Comparison of ENCODE assay signal across 8 mouse cellular contexts in the genomic region with DNA sequence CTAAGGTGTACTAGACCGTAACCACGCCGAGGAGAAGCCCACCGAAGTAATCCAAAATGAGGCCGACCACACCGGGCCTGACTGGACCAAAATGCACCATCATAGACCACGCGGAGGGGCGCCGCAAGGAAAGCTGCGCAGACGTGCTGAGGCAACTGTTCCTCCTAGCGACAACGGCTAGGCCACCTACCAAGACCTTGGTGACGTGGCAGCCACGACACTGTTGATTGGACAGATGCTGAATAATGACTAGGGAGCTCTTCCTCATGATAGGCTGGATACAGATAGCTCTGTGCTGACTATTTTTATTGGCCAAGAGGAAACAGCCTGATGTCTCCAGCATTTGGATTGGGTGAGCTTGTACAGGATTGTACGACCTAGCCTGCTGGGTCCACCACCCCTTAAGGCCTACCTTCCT.
A peak's percentile ranks its signal among the peaks of the same experiment; 100 is the strongest.
DNase-seq lines count a peak whose midpoint lies in the region; ATAC-seq and TF ChIP-seq lines count a peak whose summit lies in the region.

No protein-coding gene starts in this region.

- peaks cover 0 to 2% of the 10 kb centered on the region in 2 experiments; a peak in 3 of 4 replicates for H3K4me1 ChIP-seq in MEL (ENCODE audit: control insufficient read depth in 1 of 2, insufficient read depth in 2 of 2, low read length in 2 of 2)
- no peaks in the 10 kb centered on the region for H3K4me1 ChIP-seq in cerebellum, adult 2 months (ENCODE audit: control insufficient read depth, insufficient read depth, low read length)
- H3K4me1 ChIP-seq in forebrain, postnatal 0 days (ENCODE audit: insufficient read depth), result 0 out of 2 replicates have a peak, but pooled peaks cover 5% of the 10 kb centered on the region
- peaks cover 23% of the 10 kb centered on the region for H3K4me1 ChIP-seq in lung, embryonic 15.5 days

- no peaks in the 10 kb centered on the region for H3K9me3 ChIP-seq in MEL (replicated peaks; ENCODE audit: insufficient read depth, low read length)
- no peaks in the 10 kb centered on the region for H3K9me3 ChIP-seq in forebrain, postnatal 0 days (ENCODE audit: low read length)
- H3K9me3 ChIP-seq in lung, embryonic 15.5 days, result no peaks in the 10 kb centered on the region

- no peak for TF ChIP-seq EP300 in MEL (IDR thresholded peaks at IDR 0.05; ENCODE audit: low read depth in 1 of 2, low read length in 2 of 2)

- peak overlapping the region; percentile 79 for H3K27ac ChIP-seq in MEL (ENCODE audit: control insufficient read depth, low read depth, low read length)
- H3K27ac ChIP-seq in cerebellum, adult 2 months (ENCODE audit: insufficient read depth, low read length), result peak overlapping the region; percentile 32; the same call in 1 of the 2 replicates
- peak overlapping the region; percentile 73 for H3K27ac ChIP-seq in forebrain, postnatal 0 days (ENCODE audit: low read depth, low read length)
- peak overlapping the region; percentile 68 for H3K27ac ChIP-seq in lung, embryonic 15.5 days

- H3K4me2 ChIP-seq in forebrain, postnatal 0 days (ENCODE audit: low read depth), result peak overlapping the region; percentile 53
- H3K4me2 ChIP-seq in lung, embryonic 15.5 days, result peak overlapping the region; percentile 48

- DNase-seq in MEL (ENCODE audit: low read depth, low spot score), result peak; percentile 96
- peak; percentile 88 to 95 for DNase-seq in cerebellum, adult 2 months
- peak; percentile 95 for DNase-seq in forebrain, postnatal 0 days
- DNase-seq in heart, postnatal 4 days, result peak; percentile 90
- DNase-seq in layer of hippocampus, adult 8-10 months (ENCODE audit: low spot score in 2 of 2), result peak; percentile 97 to 98
- DNase-seq in ovary, adult 18-20 months (ENCODE audit: low spot score), result peak; percentile 88
- DNase-seq in thymus, postnatal 0 days (ENCODE audit: low spot score), result peak; percentile 93

- H3K27me3 ChIP-seq in MEL (ENCODE audit: control insufficient read depth in 1 of 2, insufficient read depth in 2 of 2, low read length in 2 of 2), result no peaks in the 10 kb centered on the region
- no peaks in the 10 kb centered on the region for H3K27me3 ChIP-seq in cerebellum, adult 2 months (ENCODE audit: control insufficient read depth, insufficient read depth, low read length)
- no peaks in the 10 kb centered on the region for H3K27me3 ChIP-seq in forebrain, postnatal 0 days (ENCODE audit: insufficient read depth, low read length)
- H3K27me3 ChIP-seq in lung, embryonic 15.5 days, result no peaks in the 10 kb centered on the region

- H3K79me2 ChIP-seq in MEL (ENCODE audit: control insufficient read depth, insufficient read depth, low read length, poor library complexity), result peaks cover 38% of the 10 kb centered on the region

- peak; percentile 37 to 92; a peak in 3 of 4 replicates for TF ChIP-seq POLR2A in MEL (IDR thresholded peaks at IDR 0.05; ENCODE audit: control insufficient read depth in 1 of 2, insufficient read depth in 1 of 2, low read depth in 1 of 2, low read length in 2 of 2, poor library complexity in 1 of 2)
- TF ChIP-seq POLR2A in cerebellum, adult 2 months (IDR thresholded peaks at IDR 0.05; ENCODE audit: borderline replicate concordance, insufficient read depth, low read length), result peak; percentile 91

- H3K4me3 ChIP-seq in MEL (ENCODE audit: control insufficient read depth in 1 of 2, insufficient read depth in 1 of 2, low read depth in 2 of 2, low read length in 2 of 2), result peak overlapping the region; percentile 80 to 84
- H3K4me3 ChIP-seq in cerebellum, adult 2 months (replicated peaks; ENCODE audit: insufficient read depth, low read depth, low read length), result peak overlapping the region; percentile 86
- peak overlapping the region; percentile 46 for H3K4me3 ChIP-seq in forebrain, postnatal 0 days (ENCODE audit: low read depth, low read length)
- H3K4me3 ChIP-seq in lung, embryonic 15.5 days, result peak overlapping the region; percentile 52

- ATAC-seq in forebrain, postnatal 0 days, result peak; percentile 99
- peak; percentile 98 for ATAC-seq in lung, embryonic 15.5 days (ENCODE audit: borderline replicate concordance, extremely low read depth, low FRiP score, low TSS enrichment)

- no peak for TF ChIP-seq CTCF in MEL (IDR thresholded peaks at IDR 0.05 in 2 of 3, conservative IDR thresholded peaks at IDR 0.05 in 1 of 3; ENCODE audit: control insufficient read depth in 1 of 3, insufficient read depth in 1 of 3, low read depth in 2 of 3, low read length in 3 of 3, poor library complexity in 1 of 3, severe bottlenecking in 1 of 3)
- TF ChIP-seq CTCF in cerebellum, adult 2 months (IDR thresholded peaks at IDR 0.05; ENCODE audit: borderline replicate concordance, insufficient read depth, low read depth, low read length), result no peak
- TF ChIP-seq CTCF in forebrain, postnatal 0 days (IDR thresholded peaks at IDR 0.05; ENCODE audit: low read depth), result 0 out of 2 replicates have a peak, but pooled peaks have one; percentile 12

- peak overlapping the region; percentile 82 for H3K9ac ChIP-seq in MEL (ENCODE audit: control insufficient read depth, low read depth, low read length, poor library complexity, severe bottlenecking)
- peak overlapping the region; percentile 52 for H3K9ac ChIP-seq in forebrain, postnatal 0 days
- H3K9ac ChIP-seq in lung, embryonic 15.5 days, result peak overlapping the region; percentile 54

- no peak for TF ChIP-seq RAD21 in MEL (IDR thresholded peaks at IDR 0.05; ENCODE audit: low read depth, low read length)

- WGBS in cerebellum, adult 2 months, result 52% methylated on average over 17 of the region's 17 CpGs
- WGBS in forebrain, postnatal 0 days, result 44% methylated on average over 17 of the region's 17 CpGs
- WGBS in lung, embryonic 15.5 days, result 59% methylated on average over 17 of the region's 17 CpGs

- H3K36me3 ChIP-seq in MEL (ENCODE audit: control insufficient read depth in 1 of 2, insufficient read depth in 2 of 2, low read length in 2 of 2), result peaks cover 2 to 6% of the 10 kb centered on the region in 2 experiments
- no peaks in the 10 kb centered on the region for H3K36me3 ChIP-seq in forebrain, postnatal 0 days (ENCODE audit: insufficient read depth)
- no peaks in the 10 kb centered on the region for H3K36me3 ChIP-seq in lung, embryonic 15.5 days

TF ChIP-seq in MEL, 35 proteins besides CTCF, POLR2A, EP300 and RAD21:
- no peak for TF ChIP-seq MYB (IDR thresholded peaks at IDR 0.05; ENCODE audit: low read depth, low read length)
- peak; percentile 93; the same call in 1 of the 2 replicates for TF ChIP-seq GABPA (IDR thresholded peaks at IDR 0.05; ENCODE audit: low read depth, low read length)
- TF ChIP-seq ZKSCAN1 (IDR thresholded peaks at IDR 0.05; ENCODE audit: low read depth, low read length), result no peak
- TF ChIP-seq POLR2AphosphoS2 (IDR thresholded peaks at IDR 0.05; ENCODE audit: low read length), result peak; percentile 80; the same call in 1 of the 2 replicates
- no peak for TF ChIP-seq CHD1 (IDR thresholded peaks at IDR 0.05; ENCODE audit: low read depth, low read length)
- peak; percentile 87; the same call in 1 of the 2 replicates for TF ChIP-seq MYC (IDR thresholded peaks at IDR 0.05; ENCODE audit: low read depth, low read length)
- peak; percentile 71 for TF ChIP-seq HCFC1 (IDR thresholded peaks at IDR 0.05; ENCODE audit: low read depth, low read length)
- no peak for TF ChIP-seq TAL1 (IDR thresholded peaks at IDR 0.05; ENCODE audit: low read length)
- TF ChIP-seq USF1 (IDR thresholded peaks at IDR 0.05; ENCODE audit: low read depth, low read length), result no peak
- TF ChIP-seq RCOR1 (IDR thresholded peaks at IDR 0.05; ENCODE audit: low read depth, low read length), result no peak
- peak; percentile 33; the same call in 1 of the 2 replicates for TF ChIP-seq GATA1 (IDR thresholded peaks at IDR 0.05; ENCODE audit: low read depth, low read length)
- peak; percentile 75; the same call in 1 of the 2 replicates for TF ChIP-seq ZMIZ1 (IDR thresholded peaks at IDR 0.05; ENCODE audit: low read depth, low read length)
- TF ChIP-seq NRF1 (IDR thresholded peaks at IDR 0.05; ENCODE audit: insufficient read depth, low read depth, low read length, poor library complexity, severe bottlenecking), result peak; percentile 68
- no peak for TF ChIP-seq MAZ (IDR thresholded peaks at IDR 0.05; ENCODE audit: low read depth, low read length)
- peak; percentile 69; the same call in 1 of the 2 replicates for TF ChIP-seq MAX (IDR thresholded peaks at IDR 0.05; ENCODE audit: low read length)
- no peak for TF ChIP-seq ZC3H11A (IDR thresholded peaks at IDR 0.05; ENCODE audit: low read depth, low read length)
- peak; percentile 95 for TF ChIP-seq TBP (IDR thresholded peaks at IDR 0.05; ENCODE audit: low read depth, low read length)
- no peak for TF ChIP-seq SMC3 (IDR thresholded peaks at IDR 0.05; ENCODE audit: low read depth, low read length)
- TF ChIP-seq KAT2A (conservative IDR thresholded peaks at IDR 0.05; ENCODE audit: low read depth, low read length), result no peak
- TF ChIP-seq USF2 (IDR thresholded peaks at IDR 0.05; ENCODE audit: borderline replicate concordance in 1 of 2, insufficient read depth in 1 of 2, low read depth in 1 of 2, low read length in 2 of 2), result no peak
- no peak for TF ChIP-seq ETS1 (IDR thresholded peaks at IDR 0.05; ENCODE audit: low read depth, low read length)
- TF ChIP-seq BHLHE40 (IDR thresholded peaks at IDR 0.05; ENCODE audit: borderline replicate concordance, low read depth, low read length), result no peak
- no peak for TF ChIP-seq ELF1 (IDR thresholded peaks at IDR 0.05; ENCODE audit: low read depth, low read length)
- peak; percentile 77; the same call in 1 of the 2 replicates for TF ChIP-seq SIN3A (IDR thresholded peaks at IDR 0.05; ENCODE audit: low read length)
- no peak for TF ChIP-seq MEF2A (IDR thresholded peaks at IDR 0.05; ENCODE audit: extremely low read depth, insufficient replicate concordance, low read depth, low read length, poor library complexity, severe bottlenecking)
- no peak for TF ChIP-seq MAFK (IDR thresholded peaks at IDR 0.05; ENCODE audit: borderline replicate concordance, low read depth, low read length)
- TF ChIP-seq JUND (IDR thresholded peaks at IDR 0.05; ENCODE audit: low read depth, low read length), result no peak
- no peak for TF ChIP-seq POLR2AphosphoS5 (IDR thresholded peaks at IDR 0.05; ENCODE audit: borderline replicate concordance, low read depth, low read length)
- TF ChIP-seq NELFE (IDR thresholded peaks at IDR 0.05; ENCODE audit: low read depth, low read length), result peak; percentile 83
- peak; percentile 52; the same call in 1 of the 2 replicates for TF ChIP-seq TCF12 (IDR thresholded peaks at IDR 0.05; ENCODE audit: low read depth, low read length)
- TF ChIP-seq MXI1 (IDR thresholded peaks at IDR 0.05; ENCODE audit: low read depth, low read length), result peak; percentile 92
- no peak for TF ChIP-seq E2F4 (IDR thresholded peaks at IDR 0.05; ENCODE audit: borderline replicate concordance, low read depth, low read length)
- TF ChIP-seq CHD2 (IDR thresholded peaks at IDR 0.05; ENCODE audit: low read length), result peak; percentile 38; the same call in 1 of the 2 replicates

Comparison
In these comparisons a context has a peak if more than half of its experiments do, and no peak if none do; other contexts are left out.
1. Peak in every context shown above with its lines: DNase-seq, ATAC-seq, H3K4me3 ChIP-seq and H3K27ac ChIP-seq.